In genomic region chr6:6168566-6169134, GRCm38 (mm10) we compare ENCODE assay signal across 10 mouse cellular contexts. TPM values are rescaled to one million over a fixed set of nuclear protein-coding genes. Genes with fewer than 3 reads are reported as not detected.
A peak's percentile ranks its signal among the peaks of the same experiment; 100 is the strongest.
DNase-seq lines count a peak whose midpoint lies in the region; ATAC-seq and TF ChIP-seq lines count a peak whose summit lies in the region.
"Had no signal": no experiment of that assay in that cellular context is flagged by ENCODE, and none has a peak within 500 bp of the region (broad histone marks: within the 10 kb centered on the region; RNA-seq: fewer than 3 reads in every experiment).

No protein-coding gene starts in this region.

- intact Hi-C loops in heart, adult 2 months (cut with DNase I): no loop called here

- no peaks in the 10 kb centered on the region for H3K36me3 ChIP-seq in heart, adult 2 months (ENCODE audit: control insufficient read depth, insufficient read depth, low read length)
- H3K36me3 ChIP-seq in kidney, postnatal 0 days (ENCODE audit: insufficient read depth, low read length): no peaks in the 10 kb centered on the region
- no peaks in the 10 kb centered on the region for H3K36me3 ChIP-seq in stomach, embryonic 16.5 days (ENCODE audit: control insufficient read depth, insufficient read depth, low read length)
- no peaks in the 10 kb centered on the region for H3K36me3 ChIP-seq in liver, embryonic 11.5 days (ENCODE audit: control insufficient read depth, insufficient read depth, low read length)

- no peaks in the 10 kb centered on the region for H3K27me3 ChIP-seq in heart, adult 2 months (ENCODE audit: control insufficient read depth, insufficient read depth, low read length)
- H3K27me3 ChIP-seq in kidney, postnatal 0 days (ENCODE audit: insufficient read depth, low read length): no peaks in the 10 kb centered on the region
- no peaks in the 10 kb centered on the region for H3K27me3 ChIP-seq in stomach, embryonic 16.5 days (ENCODE audit: control insufficient read depth, insufficient read depth, low read length)
- no peaks in the 10 kb centered on the region for H3K27me3 ChIP-seq in liver, embryonic 11.5 days (replicated peaks; ENCODE audit: control insufficient read depth, insufficient read depth, low read length)

- no peaks in the 10 kb centered on the region for H3K79me2 ChIP-seq in heart, adult 2 months (replicated peaks; ENCODE audit: control insufficient read depth, insufficient read depth, low read length)

- TF ChIP-seq POLR2A in heart, adult 2 months (IDR thresholded peaks at IDR 0.05; ENCODE audit: insufficient read depth, low read depth, low read length): no peak

- TF ChIP-seq EP300 in heart, adult 2 months (IDR thresholded peaks at IDR 0.05; ENCODE audit: insufficient read depth, low read depth, low read length): no peak

- WGBS in heart, adult 2 months: 74% methylated on average over 11 of the region's 11 CpGs
- WGBS in kidney, postnatal 0 days: 72% methylated on average over 11 of the region's 11 CpGs
- WGBS in stomach, embryonic 16.5 days: 60% methylated on average over 11 of the region's 11 CpGs
- 84% methylated on average over 11 of the region's 11 CpGs for WGBS in liver, embryonic 11.5 days

- no peaks in the 10 kb centered on the region for H3K4me1 ChIP-seq in heart, adult 2 months (ENCODE audit: control insufficient read depth, insufficient read depth, low read length)
- H3K4me1 ChIP-seq in kidney, postnatal 0 days (replicated peaks; ENCODE audit: insufficient read depth, low read length): 0 out of 2 replicates have a peak, but pooled peaks cover 8% of the 10 kb centered on the region
- H3K4me1 ChIP-seq in stomach, embryonic 16.5 days (ENCODE audit: control insufficient read depth, insufficient read depth, low read length): peaks cover 12% of the 10 kb centered on the region
- H3K4me1 ChIP-seq in liver, embryonic 11.5 days (replicated peaks; ENCODE audit: control insufficient read depth, insufficient read depth, low read length): no peaks in the 10 kb centered on the region

- no peaks in the 10 kb centered on the region for H3K9me3 ChIP-seq in kidney, postnatal 0 days (replicated peaks; ENCODE audit: low read length)
- no peaks in the 10 kb centered on the region for H3K9me3 ChIP-seq in stomach, embryonic 16.5 days (replicated peaks; ENCODE audit: control insufficient read depth, low read length)
- H3K9me3 ChIP-seq in liver, embryonic 11.5 days (ENCODE audit: control insufficient read depth, low read length): no peaks in the 10 kb centered on the region

- no peak overlapping the region for H3K9ac ChIP-seq in heart, adult 2 months (ENCODE audit: low read depth, low read length)
- no peak overlapping the region for H3K9ac ChIP-seq in kidney, postnatal 0 days (ENCODE audit: low read depth, low read length)
- H3K9ac ChIP-seq in stomach, embryonic 16.5 days (ENCODE audit: low read length): no peak overlapping the region
- no peak overlapping the region for H3K9ac ChIP-seq in liver, embryonic 11.5 days (ENCODE audit: low read depth, low read length)

- TF ChIP-seq CTCF in heart, adult 2 months (IDR thresholded peaks at IDR 0.05): no peak
- no peak for TF ChIP-seq CTCF in kidney, postnatal 0 days (IDR thresholded peaks at IDR 0.05; ENCODE audit: low read depth)

- H3K4me2 ChIP-seq in kidney, postnatal 0 days (ENCODE audit: low read length): no peak overlapping the region
- no peak overlapping the region for H3K4me2 ChIP-seq in stomach, embryonic 16.5 days (ENCODE audit: low read depth, low read length)
- no peak overlapping the region for H3K4me2 ChIP-seq in liver, embryonic 11.5 days

- ATAC-seq in kidney, postnatal 0 days (replicated peaks; ENCODE audit: low FRiP score, low read depth): peak; percentile 36; the same call in 1 of the 2 replicates
- ATAC-seq in stomach, embryonic 16.5 days (ENCODE audit: insufficient read depth, low FRiP score): peak; percentile 73
- no peak for ATAC-seq in liver, embryonic 11.5 days (replicated peaks; ENCODE audit: low FRiP score)

- no peak overlapping the region for H3K27ac ChIP-seq in heart, adult 2 months
- H3K27ac ChIP-seq in kidney, postnatal 0 days: no peak overlapping the region
- no peak overlapping the region for H3K27ac ChIP-seq in stomach, embryonic 16.5 days (ENCODE audit: low read length)
- no peak overlapping the region for H3K27ac ChIP-seq in liver, embryonic 11.5 days (ENCODE audit: low read depth, low read length)

- H3K4me3 ChIP-seq in heart, adult 2 months: no peak overlapping the region
- no peak overlapping the region for H3K4me3 ChIP-seq in kidney, postnatal 0 days (replicated peaks; ENCODE audit: low read depth, low read length)
- H3K4me3 ChIP-seq in stomach, embryonic 16.5 days (replicated peaks; ENCODE audit: low read length): no peak overlapping the region
- no peak overlapping the region for H3K4me3 ChIP-seq in liver, embryonic 11.5 days (ENCODE audit: low read depth, low read length)
- H3K4me3 ChIP-seq: myocyte had no signal

- DNase-seq in heart, adult 11 months: peak; percentile 83
- no peak for DNase-seq in heart, adult 2 months
- DNase-seq in retina, postnatal 1 day: peak; percentile 68
- no peak for DNase-seq in retina, embryonic 14.5 days (ENCODE audit: low spot score)
- peak; percentile 43 for DNase-seq in kidney, postnatal 0 days (ENCODE audit: low spot score)
- no peak for DNase-seq in adrenal gland, postnatal 10 days
- DNase-seq in liver, embryonic 11.5 days (ENCODE audit: low spot score): no peak
- DNase-seq: cerebellum, postnatal 25 days had no signal

RNA-seq across cellular contexts. Expression of gene Slc25a13, which starts 48.3 kb away (rescaled TPM):
- total RNA-seq in heart, adult 2 months (2021): 100 to 1,000 TPM; 121 to 146 TPM
- polyA plus RNA-seq in heart, adult 2 months (2012; rRNA removed): 45.5 and 79.1 TPM in 2 replicates
- 55.2 and 59.0 TPM in 2 replicates for polyA plus RNA-seq in kidney, postnatal 0 days (2015; fragmentation: Nextera tagmentation; extraction: Ambion mirVana)
- 31.0 and 33.3 TPM in 2 replicates for polyA plus RNA-seq in stomach, embryonic 16.5 days (2015; fragmentation: Nextera tagmentation; extraction: Ambion mirVana)
- total RNA-seq in adrenal gland, postnatal 10 days (2021): 10 to 100 TPM; 32.1 to 45.3 TPM
- 55.4 and 61.3 TPM in 2 replicates for polyA plus RNA-seq in liver, embryonic 11.5 days (2014; fragmentation: Nextera tagmentation; extraction: Ambion mirVana)

Comparison
In these comparisons a context has a peak if more than half of its experiments do, and no peak if none do; other contexts are left out.
1. DNase-seq: peak in heart, adult 11 months (single experiment), retina, postnatal 1 day (single experiment) and kidney, postnatal 0 days (single experiment); none in heart, adult 2 months (0 of 2), retina, embryonic 14.5 days (single experiment), adrenal gland, postnatal 10 days (single experiment) and liver, embryonic 11.5 days (single experiment).